Comparison of ENCODE assay signal across 8 mouse cellular contexts in the genomic region with DNA sequence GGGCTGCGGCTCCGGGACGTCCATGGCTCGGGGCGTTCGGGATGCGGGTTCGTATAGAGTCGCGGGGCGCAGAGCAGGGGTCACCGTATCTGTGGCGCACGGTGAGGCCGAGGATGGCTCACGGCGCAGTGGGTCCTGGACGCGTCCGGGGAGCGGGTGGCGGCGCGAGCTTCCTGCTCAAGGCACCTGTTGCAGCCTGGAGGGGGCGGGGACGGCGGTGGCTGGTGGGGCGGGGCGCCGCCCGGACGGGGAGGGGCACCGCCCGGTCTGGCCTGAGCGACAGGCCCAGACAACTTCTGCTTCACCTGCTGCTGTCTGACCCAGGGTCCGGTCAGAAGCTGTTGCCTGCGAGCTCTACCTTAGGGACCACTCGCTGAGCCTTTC. TPM values are rescaled to one million over a fixed set of nuclear protein-coding genes. Genes with fewer than 3 reads are reported as not detected.
DNase-seq lines count a peak whose midpoint lies in the region; ATAC-seq and TF ChIP-seq lines count a peak whose summit lies in the region.

No protein-coding gene starts in this region.

- WGBS in forebrain, postnatal 0 days, result 3% methylated on average over 25 of the region's 38 CpGs
- WGBS in intestine, embryonic 14.5 days, result 1% methylated on average over 36 of the region's 38 CpGs
- under 1% methylated on average over 29 of the region's 38 CpGs for WGBS in liver, embryonic 16.5 days (ENCODE audit: insufficient replicate concordance)
- 2% methylated on average over 26 of the region's 38 CpGs for WGBS in neural tube, embryonic 13.5 days

- H3K9me3 ChIP-seq in forebrain, postnatal 0 days (ENCODE audit: low read length), result no peaks in the 10 kb centered on the region
- no peaks in the 10 kb centered on the region for H3K9me3 ChIP-seq in intestine, embryonic 14.5 days (ENCODE audit: control insufficient read depth, low read length)
- no peaks in the 10 kb centered on the region for H3K9me3 ChIP-seq in liver, embryonic 16.5 days (replicated peaks; ENCODE audit: control insufficient read depth, low read length)
- no peaks in the 10 kb centered on the region for H3K9me3 ChIP-seq in neural tube, embryonic 13.5 days

- peak; percentile 42 for DNase-seq in urinary bladder, adult 2 months (ENCODE audit: low spot score)
- DNase-seq in urinary bladder, postnatal 10 days (ENCODE audit: low spot score), result no peak
- no peak for DNase-seq in forebrain, postnatal 0 days
- peak; percentile 73 for DNase-seq in intestine, embryonic 14.5 days (ENCODE audit: low spot score)
- peak; percentile 82 for DNase-seq in yolk sac, embryonic 10.5 days (ENCODE audit: low spot score)
- no peak for DNase-seq in layer of hippocampus, adult 8-10 months (ENCODE audit: low spot score in 2 of 2)

- ATAC-seq in forebrain, postnatal 0 days, result no peak
- ATAC-seq in intestine, embryonic 14.5 days (replicated peaks; ENCODE audit: low FRiP score, low TSS enrichment, low read depth), result peak; percentile 82
- ATAC-seq in liver, embryonic 16.5 days (ENCODE audit: low read depth), result peak; percentile 72
- no peak for ATAC-seq in neural tube, embryonic 13.5 days (ENCODE audit: low read depth)

- no peaks in the 10 kb centered on the region for H3K36me3 ChIP-seq in forebrain, postnatal 0 days (ENCODE audit: insufficient read depth)
- no peaks in the 10 kb centered on the region for H3K36me3 ChIP-seq in intestine, embryonic 14.5 days (ENCODE audit: control insufficient read depth, insufficient read depth, low read length)
- no peaks in the 10 kb centered on the region for H3K36me3 ChIP-seq in liver, embryonic 16.5 days (ENCODE audit: control insufficient read depth, insufficient read depth)
- H3K36me3 ChIP-seq in neural tube, embryonic 13.5 days, result no peaks in the 10 kb centered on the region

- no peak for TF ChIP-seq CTCF in forebrain, postnatal 0 days (IDR thresholded peaks at IDR 0.05; ENCODE audit: low read depth)

- H3K9ac ChIP-seq in forebrain, postnatal 0 days, result no peak overlapping the region
- peak overlapping the region; percentile 41 for H3K9ac ChIP-seq in intestine, embryonic 14.5 days (ENCODE audit: low read length)
- no peak overlapping the region; the same call in 1 of the 2 replicates for H3K9ac ChIP-seq in liver, embryonic 16.5 days (ENCODE audit: low read depth, low read length)
- H3K9ac ChIP-seq in neural tube, embryonic 13.5 days, result peak overlapping the region; percentile 54

- peaks cover 16% of the 10 kb centered on the region; the same call in 1 of the 2 replicates for H3K4me1 ChIP-seq in forebrain, postnatal 0 days (ENCODE audit: insufficient read depth)
- H3K4me1 ChIP-seq in intestine, embryonic 14.5 days (replicated peaks; ENCODE audit: control insufficient read depth, insufficient read depth, low read length), result 0 out of 2 replicates have a peak, but pooled peaks cover 3% of the 10 kb centered on the region
- H3K4me1 ChIP-seq in liver, embryonic 16.5 days (ENCODE audit: control insufficient read depth, low read depth, low read length), result peaks cover 4% of the 10 kb centered on the region
- H3K4me1 ChIP-seq in neural tube, embryonic 13.5 days (replicated peaks), result peaks cover 32% of the 10 kb centered on the region

- peak overlapping the region; percentile 52 for H3K4me2 ChIP-seq in forebrain, postnatal 0 days (ENCODE audit: low read depth)
- peak overlapping the region; percentile 51 for H3K4me2 ChIP-seq in intestine, embryonic 14.5 days (ENCODE audit: low read length)
- H3K4me2 ChIP-seq in liver, embryonic 16.5 days (ENCODE audit: low read depth, low read length), result peak overlapping the region; percentile 28
- peak overlapping the region; percentile 59 for H3K4me2 ChIP-seq in neural tube, embryonic 13.5 days

- H3K4me3 ChIP-seq in forebrain, postnatal 0 days (ENCODE audit: low read depth, low read length), result peak overlapping the region; percentile 19; the same call in 1 of the 2 replicates
- H3K4me3 ChIP-seq in intestine, embryonic 14.5 days (ENCODE audit: low read depth, low read length), result peak overlapping the region; percentile 35
- H3K4me3 ChIP-seq in liver, embryonic 16.5 days (ENCODE audit: low read depth, low read length), result peak overlapping the region; percentile 28
- peak overlapping the region; percentile 32 for H3K4me3 ChIP-seq in neural tube, embryonic 13.5 days

- H3K27ac ChIP-seq in forebrain, postnatal 0 days (ENCODE audit: low read depth, low read length), result no peak overlapping the region
- H3K27ac ChIP-seq in intestine, embryonic 14.5 days (ENCODE audit: low read depth), result no peak overlapping the region
- H3K27ac ChIP-seq in liver, embryonic 16.5 days (ENCODE audit: low read length), result no peak overlapping the region
- H3K27ac ChIP-seq in neural tube, embryonic 13.5 days (replicated peaks), result no peak overlapping the region

- H3K27me3 ChIP-seq in forebrain, postnatal 0 days (ENCODE audit: insufficient read depth, low read length), result peaks cover 4% of the 10 kb centered on the region; the same call in 1 of the 2 replicates
- H3K27me3 ChIP-seq in intestine, embryonic 14.5 days (replicated peaks; ENCODE audit: control insufficient read depth, insufficient read depth, low read length), result peaks cover 30% of the 10 kb centered on the region
- peaks cover 22% of the 10 kb centered on the region for H3K27me3 ChIP-seq in liver, embryonic 16.5 days (ENCODE audit: control insufficient read depth, insufficient read depth, low read depth, low read length)
- H3K27me3 ChIP-seq in neural tube, embryonic 13.5 days, result peaks cover 51% of the 10 kb centered on the region

RNA-seq across cellular contexts. Expression of gene Nfatc2, which starts 11.3 kb away (rescaled TPM):
- polyA plus RNA-seq in urinary bladder, adult 2 months (2012; rRNA removed), result 2.4 and 4.9 TPM in 2 replicates
- total RNA-seq in forebrain, postnatal 0 days (2014; rRNA removed), result 2.1 and 3.1 TPM in 2 replicates
- 2.0 and 3.2 TPM in 2 replicates for polyA plus RNA-seq in forebrain, postnatal 0 days (2015; fragmentation: Nextera tagmentation; extraction: Ambion mirVana)
- polyA plus RNA-seq in intestine, embryonic 14.5 days (2014; fragmentation: Nextera tagmentation; extraction: Ambion mirVana), result 2.3 TPM in 2 replicates
- 0.09 and 0.25 TPM in 2 replicates for polyA plus RNA-seq in liver, embryonic 16.5 days (2015; fragmentation: Nextera tagmentation; extraction: Ambion mirVana)
- polyA plus RNA-seq in neural tube, embryonic 13.5 days (2015; fragmentation: Nextera tagmentation; extraction: Ambion mirVana), result 1.7 and 1.8 TPM in 2 replicates
- total RNA-seq in layer of hippocampus, adult 8-10 months (2022), result 10 to 100 TPM; 17.8 to 22.0 (median 21.1) TPM

Comparison
In these comparisons a context has a peak if more than half of its experiments do, and no peak if none do; other contexts are left out.
1. DNase-seq: peak in urinary bladder, adult 2 months (single experiment), intestine, embryonic 14.5 days (single experiment) and yolk sac, embryonic 10.5 days (single experiment); none in urinary bladder, postnatal 10 days (single experiment), forebrain, postnatal 0 days (single experiment) and layer of hippocampus, adult 8-10 months (0 of 2).
2. ATAC-seq: peak in intestine, embryonic 14.5 days (single experiment) and liver, embryonic 16.5 days (single experiment); none in forebrain, postnatal 0 days (single experiment) and neural tube, embryonic 13.5 days (single experiment).
3. H3K9ac ChIP-seq: peak in intestine, embryonic 14.5 days (single experiment) and neural tube, embryonic 13.5 days (single experiment); none in forebrain, postnatal 0 days (single experiment) and liver, embryonic 16.5 days (single experiment).
4. Peak in every context shown above with its lines, with median percentiles within 50 percentile points of each other: H3K4me2 ChIP-seq and H3K4me3 ChIP-seq.